Mouse (Mus musculus) c-Kit-negative CD71-positive TER-119-positive erythroid progenitor cells, embryonic 14.5 days (primary cell): Measurements from ENCODE around the gene Uspl1.

Experiments used
- DNase-seq: peaks from one replicate; pipeline ENCODE4 v3.0.0-alpha.2; 2013; ENCODE audit warnings: low read depth, low spot score

The Uspl1 gene

DNA sequence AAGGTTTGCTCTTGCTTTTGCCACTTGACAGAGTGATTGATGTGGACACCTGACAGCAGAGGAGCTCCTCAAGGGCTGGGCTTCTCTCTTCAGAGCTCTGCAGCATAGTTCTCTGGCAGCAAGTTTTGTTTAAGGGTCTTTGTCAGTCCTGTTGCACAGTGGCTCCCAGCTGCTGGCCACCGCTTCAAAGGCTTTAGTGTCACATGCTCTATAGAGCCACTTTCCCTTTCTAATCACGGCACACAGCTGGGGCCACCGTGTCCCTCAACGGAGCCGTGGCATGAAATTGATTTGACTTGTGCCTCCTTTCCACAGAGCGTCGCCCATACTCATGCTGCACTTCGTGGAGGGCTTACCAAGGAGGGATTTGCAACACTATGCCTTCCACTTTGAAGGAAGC, 25.2 kb downstream of the Uspl1 start:
- DNase-seq, result no peak

DNA sequence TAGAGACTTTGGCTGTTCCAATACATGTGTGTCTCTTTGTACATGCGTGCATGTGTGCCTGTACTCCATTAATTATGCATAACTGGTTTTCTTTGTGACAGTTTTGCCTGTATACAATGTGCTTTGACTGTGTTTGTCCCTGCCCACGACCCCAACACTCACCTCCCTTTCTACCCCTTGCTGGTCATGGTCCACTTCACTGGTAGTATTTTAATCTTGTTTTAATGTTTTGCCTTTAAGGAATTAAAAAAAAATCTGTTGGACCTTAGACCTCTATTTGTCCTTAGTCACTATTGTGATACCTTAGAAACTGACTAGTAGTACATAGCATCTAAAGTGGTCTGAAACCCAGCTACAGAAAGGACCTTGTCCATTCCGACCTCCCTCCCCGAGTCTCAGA, 26.9 kb downstream of the Uspl1 start:
- no peak for DNase-seq

GRCm38 (mm10) chr5:149212806-149213205, 28.7 kb downstream of the Uspl1 start:
- DNase-seq, result no peak

- DNase-seq, result no peak
These were observed 31.4 kb downstream of the Uspl1 start for GRCm38 (mm10) chr5:149215540-149215939.

DNA sequence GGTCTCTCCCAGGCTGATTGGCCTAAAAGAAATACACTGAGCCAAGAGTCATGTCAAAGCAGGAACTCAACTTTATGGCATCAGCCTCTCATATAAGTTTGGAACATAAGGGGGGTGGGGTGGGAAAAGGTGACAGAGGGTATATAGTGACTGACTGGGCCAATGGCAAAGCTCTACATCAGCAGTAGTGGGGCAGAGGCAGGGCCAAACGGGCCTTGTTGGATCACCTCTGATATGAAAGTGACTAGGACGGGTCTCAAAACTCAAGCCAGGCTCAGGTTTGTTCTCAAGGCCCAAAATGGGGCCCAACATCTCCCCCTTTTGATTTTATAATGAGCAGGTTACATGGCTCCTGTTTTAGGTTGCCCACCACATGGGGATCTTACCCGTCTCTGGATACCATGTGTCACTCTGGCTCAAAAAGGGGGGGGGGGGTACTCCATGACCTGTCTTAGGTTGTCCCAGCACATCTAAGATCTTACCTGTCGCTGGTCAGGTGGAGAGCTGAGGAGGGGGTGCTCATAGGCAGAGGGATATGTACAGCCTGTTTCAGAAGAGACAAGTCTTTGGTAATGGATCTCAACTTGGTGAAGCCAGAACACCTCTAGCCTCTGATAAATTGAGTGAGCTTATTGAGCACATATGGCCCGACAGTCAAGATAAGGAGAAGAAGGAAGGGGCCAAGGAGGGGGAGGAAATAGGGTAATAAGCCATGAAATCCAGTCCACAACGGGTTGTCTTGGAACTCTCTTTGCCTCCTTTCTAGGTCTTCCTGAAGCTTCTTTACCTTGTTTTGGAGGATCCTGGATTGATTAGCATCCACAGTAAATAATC, 33.6 kb downstream of the Uspl1 start:
- no peak for DNase-seq

DNA sequence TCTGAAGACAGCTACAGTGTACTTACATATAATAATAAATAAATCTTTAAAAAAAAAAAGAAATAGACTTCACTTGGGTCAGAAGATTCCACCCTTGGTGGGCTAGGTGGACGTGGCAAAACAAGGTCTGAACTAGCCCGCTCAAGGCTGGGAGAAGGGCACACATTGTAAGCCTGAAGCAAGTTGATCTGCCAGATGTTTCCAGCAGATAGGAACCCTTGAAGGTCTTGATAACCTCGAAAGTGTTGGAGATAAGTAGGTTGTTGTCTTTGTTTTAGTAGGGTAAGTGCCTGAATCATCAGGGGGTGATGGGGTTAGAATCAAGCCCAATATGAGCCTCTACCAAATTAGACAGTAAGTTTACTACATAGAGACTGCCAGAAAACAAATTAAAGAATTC, 35.3 kb downstream of the Uspl1 start:
- no peak for DNase-seq

DNA sequence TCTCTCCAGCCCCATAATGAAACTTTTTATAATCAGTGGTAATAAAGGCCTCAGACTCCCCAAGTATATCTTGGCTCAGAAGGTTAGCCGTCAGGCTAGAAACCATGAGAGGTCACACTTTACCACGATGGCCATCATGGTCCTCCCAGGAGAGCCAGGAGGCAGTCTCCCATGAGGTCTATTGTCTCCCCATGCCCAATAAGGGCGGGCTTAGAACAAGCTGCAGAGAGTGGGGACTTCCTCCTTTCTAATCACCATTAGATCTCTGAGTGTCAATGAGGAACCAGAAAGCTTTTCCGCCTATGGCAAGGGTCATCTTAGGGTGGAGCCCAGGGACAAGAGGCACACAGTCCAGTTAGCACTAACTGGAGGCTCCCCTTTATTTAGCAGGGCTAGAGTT, 37.2 kb downstream of the Uspl1 start:
- DNase-seq, result no peak

DNA sequence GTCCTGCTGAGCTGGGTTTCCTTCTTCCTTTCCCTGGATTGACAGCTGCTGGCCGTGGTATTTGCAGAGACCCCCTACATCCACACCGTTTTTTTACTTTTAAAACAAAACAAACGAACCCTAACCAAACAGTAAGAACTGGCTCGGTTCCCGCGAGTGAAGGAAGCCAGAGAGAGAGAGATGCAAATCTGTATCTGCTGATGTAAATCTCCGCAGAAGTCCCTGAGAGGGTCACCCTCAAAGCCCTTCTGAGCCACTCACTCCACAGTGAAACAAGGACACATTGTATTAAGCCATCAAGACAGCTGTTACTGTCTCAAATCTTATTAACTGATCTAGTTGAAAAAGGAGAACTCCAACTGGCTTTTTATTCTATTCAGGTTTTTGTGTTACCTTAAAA, 40.5 kb downstream of the Uspl1 start:
- no peak for DNase-seq

DNA sequence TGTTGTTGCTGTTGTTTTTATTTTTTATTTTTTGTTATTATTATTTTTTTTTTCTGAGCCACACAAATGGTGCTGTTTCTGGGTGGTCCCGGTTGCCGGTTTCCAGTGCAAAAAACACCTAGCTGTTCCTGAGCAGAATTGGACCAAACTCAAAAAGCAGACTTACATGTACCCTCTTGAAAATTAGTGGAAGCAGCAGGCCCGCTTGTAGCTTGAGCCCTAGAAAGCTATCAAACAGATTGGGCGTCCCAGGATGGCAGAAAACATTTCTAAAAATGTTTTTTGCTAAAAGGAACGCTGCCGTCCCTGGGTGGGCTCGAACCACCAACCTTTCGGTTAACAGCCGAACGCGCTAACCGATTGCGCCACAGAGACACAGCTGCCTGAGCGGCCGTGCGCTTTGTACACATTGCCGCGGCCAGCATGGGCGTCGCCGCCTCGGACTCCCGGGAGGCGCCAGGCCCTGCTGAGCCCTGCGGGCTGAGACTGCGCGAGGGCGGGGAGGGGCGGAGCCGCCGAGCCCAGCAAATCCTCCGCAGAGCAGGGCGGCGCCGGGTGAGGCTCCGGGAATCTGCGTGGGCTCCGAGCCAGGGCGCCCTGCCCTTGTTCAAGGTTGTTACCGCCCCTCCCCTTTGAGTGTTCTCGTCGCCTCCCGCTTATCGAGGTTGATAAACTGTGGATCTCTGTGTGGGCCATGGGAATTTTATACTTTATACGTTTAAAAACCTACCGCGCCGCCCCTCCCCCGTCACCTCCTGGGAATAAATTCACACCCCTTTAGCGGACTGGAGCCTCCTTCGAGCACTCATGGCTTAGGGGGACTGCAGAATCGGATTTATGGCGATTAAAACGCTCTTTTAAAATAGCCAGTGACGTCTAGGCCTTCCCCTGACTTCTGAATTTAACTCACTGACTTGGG, 44.8 kb downstream of the Uspl1 start:
- DNase-seq, result peak; percentile 85

DNA sequence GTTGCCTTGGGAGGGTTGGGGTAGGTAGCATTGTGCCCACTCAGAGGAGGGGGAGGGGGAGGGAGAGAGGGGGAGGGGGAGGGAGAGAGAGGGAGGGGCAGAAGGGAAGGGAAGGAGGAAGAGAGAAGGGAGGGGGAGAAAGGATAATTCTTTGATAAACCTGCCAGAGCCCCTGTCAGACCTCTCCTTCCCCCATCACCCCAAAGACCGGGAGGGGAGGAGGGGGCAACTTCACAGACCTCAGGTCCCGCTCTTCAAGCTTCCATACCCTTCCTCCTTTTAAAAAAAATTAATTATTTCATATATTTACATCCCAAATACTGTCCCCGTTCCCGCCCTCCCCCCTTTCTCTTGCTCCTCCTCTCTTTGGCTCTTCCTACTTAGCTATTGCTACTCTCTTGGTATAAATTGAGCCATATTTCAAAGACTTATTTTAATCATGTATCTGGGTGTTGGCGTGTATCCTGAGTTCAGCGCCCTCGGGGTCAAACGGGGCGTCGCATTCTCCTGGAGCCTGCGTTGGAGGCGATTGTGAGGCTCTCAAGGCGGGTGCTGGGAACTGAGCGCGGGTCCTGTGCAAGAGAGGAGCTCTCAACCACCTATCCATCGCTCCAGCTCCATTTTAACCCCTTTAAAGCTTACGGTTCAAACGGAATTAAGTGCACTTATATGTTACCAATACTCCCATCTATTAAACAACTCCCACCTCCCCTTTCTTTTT, 45.6 kb downstream of the Uspl1 start:
- DNase-seq, result no peak

- no peak for DNase-seq
These were observed 50.9 kb downstream of the Uspl1 start for GRCm38 (mm10) chr5:149235002-149235401.

- DNase-seq, result no peak
These were observed 53.2 kb downstream of the Uspl1 start for GRCm38 (mm10) chr5:149237221-149237950.

DNA sequence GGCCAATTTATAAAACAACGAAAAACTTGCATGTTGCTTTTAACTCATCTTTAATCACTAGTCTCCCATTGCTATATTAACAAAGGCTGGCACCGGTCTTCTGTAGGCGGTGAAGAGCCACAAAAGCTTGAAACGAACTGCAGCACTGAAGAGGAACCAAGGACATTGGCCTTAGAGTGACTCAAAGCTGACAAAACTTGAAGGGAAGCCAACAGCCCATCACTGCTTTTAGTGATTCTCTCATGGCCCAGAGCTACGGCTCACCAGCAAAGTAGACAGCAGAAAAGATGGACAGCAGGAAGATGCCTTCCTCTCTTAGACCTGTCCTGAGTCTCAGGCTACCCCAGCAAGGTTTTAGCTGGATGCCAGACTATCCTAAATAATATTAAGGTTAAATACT, 58.3 kb downstream of the Uspl1 start:
- DNase-seq, result no peak

DNA sequence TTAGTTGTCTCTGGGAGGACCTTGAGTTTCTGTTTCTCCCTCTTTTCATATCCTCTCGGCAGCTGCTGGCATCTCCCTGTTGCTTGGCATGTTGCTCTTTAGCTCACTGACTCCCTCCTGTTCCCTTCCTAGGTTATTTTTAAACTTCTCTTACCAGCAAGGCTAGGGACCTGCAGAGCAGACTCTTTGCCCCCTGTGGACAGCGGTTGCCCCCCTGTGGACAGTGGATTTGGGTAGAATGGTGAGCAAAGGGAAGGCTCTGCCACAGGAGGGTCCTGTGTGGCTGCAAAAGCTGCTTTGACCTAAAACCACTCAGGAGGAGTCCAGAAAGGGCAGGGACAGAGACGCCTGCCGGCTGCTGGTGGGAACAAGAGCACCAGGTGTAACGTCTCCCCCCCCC, 58.9 kb downstream of the Uspl1 start:
- no peak for DNase-seq

GRCm38 (mm10) chr5:149245391-149245964, 61.3 kb downstream of the Uspl1 start:
- DNase-seq, result peak; percentile 11

DNA sequence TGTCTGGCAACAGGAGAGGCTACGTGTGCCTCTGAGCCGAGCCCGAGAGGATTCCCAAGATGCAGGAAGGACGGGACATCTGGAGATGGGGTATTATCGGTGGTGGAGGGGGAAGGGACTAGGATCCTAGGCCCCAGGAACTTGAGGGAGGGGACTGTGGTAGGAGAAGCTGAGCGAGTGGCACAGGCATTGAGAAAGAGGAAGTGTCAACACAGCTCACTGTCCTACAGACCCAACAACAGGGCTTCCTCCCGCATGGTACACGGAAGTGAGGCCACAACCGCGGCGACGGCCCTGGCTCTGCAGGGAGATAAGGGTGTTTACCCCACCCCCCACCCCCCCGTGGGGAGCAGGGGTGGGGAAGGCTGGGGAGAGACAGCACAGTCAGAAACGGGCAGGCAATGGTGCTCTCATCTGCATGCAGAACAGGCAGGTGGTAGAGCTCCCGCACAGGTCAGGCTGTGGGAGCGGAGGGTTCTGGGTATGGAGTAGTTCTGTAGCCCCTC, 61.9 kb downstream of the Uspl1 start:
- peak; percentile 39 for DNase-seq

- DNase-seq, result no peak
These were observed 63.1 kb downstream of the Uspl1 start for GRCm38 (mm10) chr5:149247047-149247904.

DNA sequence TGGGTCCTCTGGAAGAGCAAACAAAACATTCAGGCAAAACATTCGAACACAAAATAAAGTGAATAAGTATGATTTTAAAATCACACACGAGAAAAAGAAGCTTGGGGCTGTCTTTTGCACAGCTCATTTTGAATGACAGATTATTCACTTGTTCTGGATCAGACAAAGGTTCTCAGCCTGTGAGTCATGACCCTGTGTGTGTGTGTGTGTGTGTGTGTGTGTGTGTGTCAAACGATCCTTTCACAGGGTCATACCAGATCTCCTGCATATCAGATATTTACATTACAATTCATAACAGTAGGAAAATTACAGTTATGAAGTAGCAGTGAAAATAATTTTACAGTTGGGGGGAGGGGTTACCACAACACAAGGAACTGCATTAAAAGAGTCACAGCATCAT, 68.2 kb downstream of the Uspl1 start:
- DNase-seq, result no peak

DNA sequence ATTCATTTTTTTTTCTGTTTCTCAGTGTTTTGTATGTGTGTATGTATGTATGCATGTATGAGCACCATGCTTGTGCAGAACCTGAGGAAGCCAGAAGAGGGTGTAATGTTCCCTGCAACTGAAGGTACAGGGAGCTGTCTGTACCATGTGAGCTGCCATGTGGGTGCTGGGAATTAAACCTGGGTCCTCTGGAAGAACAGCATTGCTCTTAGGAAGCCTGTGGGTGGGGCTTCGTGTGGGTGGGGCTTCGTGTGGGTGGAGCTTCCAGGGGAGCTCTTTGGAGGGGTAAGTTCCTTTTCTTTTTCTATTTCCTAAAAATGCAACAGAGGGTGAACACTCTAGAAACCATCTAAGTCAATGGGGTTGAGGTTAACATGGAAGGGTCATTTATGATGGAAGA, 69.3 kb downstream of the Uspl1 start:
- DNase-seq, result no peak

DNA sequence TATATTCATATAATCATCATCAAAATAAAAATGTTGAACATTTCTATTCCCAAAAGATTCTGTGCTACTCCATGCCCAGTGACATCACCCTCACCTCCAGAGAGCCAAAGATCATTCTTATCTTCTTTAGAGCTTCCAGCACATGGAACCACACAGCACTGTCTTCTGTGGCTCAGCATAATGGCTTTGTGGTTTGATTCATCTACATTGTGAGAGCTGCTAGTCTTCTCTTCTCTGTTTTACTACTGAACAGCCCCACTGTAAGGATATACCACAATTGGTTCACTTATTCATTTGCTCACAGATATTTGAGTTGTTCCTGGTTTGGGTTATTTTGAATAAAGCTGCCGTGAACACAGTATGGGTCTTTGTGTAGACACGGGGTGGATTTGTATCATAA, 71.4 kb downstream of the Uspl1 start:
- DNase-seq, result no peak
